Mouse (Mus musculus): ENCODE measurements at regions not wholly inside any gene's neighbourhood (a gene's known extent, or its start where the extent isn't known, plus 50 kb on each side); places are given as distances from the start of the nearest gene placed in this dataset.

DNA sequence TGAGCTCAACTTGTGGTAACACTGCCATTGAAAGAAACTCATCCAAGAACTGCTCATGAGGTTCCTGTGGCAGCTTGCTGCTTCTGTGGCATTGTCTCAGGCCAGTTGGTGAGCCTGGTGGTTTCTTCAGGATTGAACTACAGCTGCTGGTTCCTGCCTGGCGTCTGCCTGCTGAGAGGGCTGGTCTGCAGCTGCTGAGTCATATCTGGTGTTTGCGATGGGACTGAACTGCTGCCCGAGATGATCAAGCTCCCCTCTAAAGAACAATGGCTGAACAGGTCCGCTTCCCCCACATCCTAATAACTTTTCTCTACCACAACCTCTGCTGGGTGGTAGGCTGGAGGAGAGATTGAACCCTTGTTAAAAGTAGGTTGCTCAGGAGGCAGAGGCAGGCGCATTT is 57.4 kb upstream of the Ipo5 start:
- DNase-seq (ENCODE audit: low spot score in 2 of 2) = no peak
- Histone ChIP-seq H3K4me3 (no peak overlapping the region), H3K27ac (no peak overlapping the region)
- no peak for TF ChIP-seq CTCF (conservative IDR thresholded peaks at IDR 0.05)

GRCm38 (mm10) chr14:120854559-120854958 is 56.5 kb upstream of the Ipo5 start:
- TF ChIP-seq CTCF (conservative IDR thresholded peaks at IDR 0.05) = no peak
- no peak overlapping the region for H3K4me3 ChIP-seq
- DNase-seq (ENCODE audit: low spot score in 2 of 2) = no peak
- H3K27ac ChIP-seq = peak overlapping the region; percentile 48; the same call in 1 of the 2 replicates

DNA sequence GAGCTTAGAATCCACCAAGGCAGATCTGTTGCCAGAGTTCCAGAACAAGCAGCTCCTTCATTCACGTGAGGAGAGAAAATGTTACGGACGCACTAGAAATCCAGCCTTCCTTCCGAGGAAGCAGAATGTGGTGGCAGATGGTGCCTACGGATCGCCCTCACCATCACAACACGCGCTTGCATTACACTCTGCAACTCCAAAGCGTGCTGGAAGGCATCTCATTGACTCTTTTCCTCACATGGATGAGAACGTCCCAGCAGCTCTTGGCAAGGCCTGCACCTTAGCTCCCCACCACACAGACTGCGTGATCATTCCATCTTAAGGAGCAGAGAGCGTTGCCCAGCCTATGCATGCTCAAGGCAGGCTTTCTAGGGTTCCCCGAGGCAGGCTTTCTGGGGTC is 55.8 kb upstream of the Ipo5 start:
- Histone ChIP-seq H3K4me3 (no peak overlapping the region), H3K27ac (peak overlapping the region; percentile 48; the same call in 1 of the 2 replicates)

More for the DNA sequence above, 55.8 kb upstream of the Ipo5 start:
- DNase-seq (ENCODE audit: low spot score in 2 of 2) = peak; percentile 41 to 61
- TF ChIP-seq CTCF (conservative IDR thresholded peaks at IDR 0.05) = no peak

Data from layer of hippocampus, adult 2 months (tissue).